Comparison of ENCODE assay signal across 8 mouse cellular contexts in genomic region chr5:35531586-35531985, GRCm38 (mm10). TPM values are rescaled to one million over a fixed set of nuclear protein-coding genes. Genes with fewer than 3 reads are reported as not detected.
DNase-seq lines count a peak whose midpoint lies in the region; ATAC-seq and TF ChIP-seq lines count a peak whose summit lies in the region.

No protein-coding gene starts in this region.

- no peaks in the 10 kb centered on the region for H3K36me3 ChIP-seq in ES-E14 (ENCODE audit: control insufficient read depth, insufficient read depth, low read length, poor library complexity, severe bottlenecking)

- no peaks in the 10 kb centered on the region for H3K9me3 ChIP-seq in ES-E14 (ENCODE audit: control insufficient read depth, insufficient read depth, low read depth, low read length)

- in situ Hi-C loops in ES-E14 (cut with MboI; ENCODE audit: low sequenced_read_pairs in 2 of 2, unreplicated experiment in 2 of 2): no loop called here

- intact Hi-C loops in heart, postnatal 14 days (cut with DNase I): no loop called here
- intact Hi-C loops in heart, postnatal 25 days (cut with DNase I): no loop called here

- DNase-seq in heart, postnatal 14 days: peak; percentile 43 to 58
- no peak for DNase-seq in heart, postnatal 25 days (ENCODE audit: low spot score)
- peak; percentile 54 for DNase-seq in ES-E14 (ENCODE audit: low read depth, low spot score)
- peak; percentile 44 to 47 for DNase-seq in lung, postnatal 4 days
- no peak for DNase-seq in layer of hippocampus, adult 11-12 months (ENCODE audit: low spot score)
- no peak for DNase-seq in cerebellum, postnatal 10 days
- no peak for DNase-seq in spleen, adult 12 weeks (ENCODE audit: low spot score)

- no peak overlapping the region for H3K9ac ChIP-seq in ES-E14 (ENCODE audit: insufficient read depth, low read depth, low read length, poor library complexity, severe bottlenecking)

- peak; percentile 62 to 64 for ATAC-seq in hematopoietic stem cell, adult 5-6 weeks (replicated peaks in 1 of 2; ENCODE audit: insufficient read depth in 1 of 2, low FRiP score in 2 of 2, low TSS enrichment in 1 of 2, low read depth in 1 of 2, poor library complexity in 2 of 2, severe bottlenecking in 2 of 2)

- peaks cover 0 to 6% of the 10 kb centered on the region in 2 experiments; a peak in 1 of 4 replicates for H3K4me1 ChIP-seq in ES-E14 (ENCODE audit: control insufficient read depth in 2 of 2, insufficient read depth in 2 of 2, low read length in 2 of 2, poor library complexity in 1 of 2)

- no peak overlapping the region for H3K4me3 ChIP-seq in ES-E14 (ENCODE audit: insufficient read depth in 1 of 2, low read depth in 1 of 2, low read length in 2 of 2, poor library complexity in 1 of 2, severe bottlenecking in 1 of 2)

- H3K27ac ChIP-seq in ES-E14 (ENCODE audit: insufficient read depth, low read depth, low read length, poor library complexity, severe bottlenecking): no peak overlapping the region

TF ChIP-seq in ES-E14, 5 proteins besides CTCF, POLR2A, EP300 and RAD21:
- TF ChIP-seq MAFK (IDR thresholded peaks at IDR 0.05; ENCODE audit: insufficient read depth, low read depth, low read length) (no peak), CHD2 (IDR thresholded peaks at IDR 0.05; ENCODE audit: low read depth, low read length) (no peak), ZC3H11A (IDR thresholded peaks at IDR 0.05; ENCODE audit: borderline replicate concordance, low read depth, low read length) (no peak)

RNA-seq across cellular contexts. Expression of gene Cpz, which starts 6.1 kb away (rescaled TPM):
- 1 to 10 TPM; 4.2 to 5.6 TPM for total RNA-seq in heart, postnatal 14 days (2021)
- under 1 TPM; 0.94 to 0.98 TPM for total RNA-seq in heart, postnatal 25 days (2021)
- 4.3 and 6.1 TPM in 2 replicates for total RNA-seq in ES-E14 (2012; rRNA removed)
- total RNA-seq in hematopoietic stem cell, adult 5-6 weeks (2017): not detected in 2 replicates

RNA-seq across cellular contexts. Expression of gene Trmt44, which starts 43.3 kb away (rescaled TPM):
- total RNA-seq in heart, postnatal 14 days (2021): 1 to 10 TPM; 2.8 to 3.1 TPM
- total RNA-seq in heart, postnatal 25 days (2021): 1 to 10 TPM; 1.8 to 2.6 TPM
- 14.9 and 15.1 TPM in 2 replicates for total RNA-seq in ES-E14 (2012; rRNA removed)
- 4.4 and 14.6 TPM in 2 replicates for total RNA-seq in hematopoietic stem cell, adult 5-6 weeks (2017)

RNA-seq across cellular contexts. Expression of gene Acox3, which starts 51.3 kb away (rescaled TPM):
- 10 to 100 TPM; 24.8 to 27.3 TPM for total RNA-seq in heart, postnatal 14 days (2021)
- total RNA-seq in heart, postnatal 25 days (2021): 10 to 100 TPM; 23.3 to 27.2 TPM
- total RNA-seq in ES-E14 (2012; rRNA removed): 7.2 and 9.1 TPM in 2 replicates
- total RNA-seq in hematopoietic stem cell, adult 5-6 weeks (2017): 16.3 and 24.4 TPM in 2 replicates

Comparison
In these comparisons a context has a peak if more than half of its experiments do, and no peak if none do; other contexts are left out.
1. DNase-seq: peak in heart, postnatal 14 days (2 of 2), ES-E14 (single experiment) and lung, postnatal 4 days (2 of 2); none in heart, postnatal 25 days (single experiment), layer of hippocampus, adult 11-12 months (single experiment), cerebellum, postnatal 10 days (0 of 2) and spleen, adult 12 weeks (single experiment).